Mouse (Mus musculus): ENCODE measurements around the gene Olfr27. TPM values are rescaled to one million over a fixed set of nuclear protein-coding genes. Genes with fewer than 3 reads are reported as not detected.

The Olfr27 gene
- not detected for total RNA-seq (2021)

DNA sequence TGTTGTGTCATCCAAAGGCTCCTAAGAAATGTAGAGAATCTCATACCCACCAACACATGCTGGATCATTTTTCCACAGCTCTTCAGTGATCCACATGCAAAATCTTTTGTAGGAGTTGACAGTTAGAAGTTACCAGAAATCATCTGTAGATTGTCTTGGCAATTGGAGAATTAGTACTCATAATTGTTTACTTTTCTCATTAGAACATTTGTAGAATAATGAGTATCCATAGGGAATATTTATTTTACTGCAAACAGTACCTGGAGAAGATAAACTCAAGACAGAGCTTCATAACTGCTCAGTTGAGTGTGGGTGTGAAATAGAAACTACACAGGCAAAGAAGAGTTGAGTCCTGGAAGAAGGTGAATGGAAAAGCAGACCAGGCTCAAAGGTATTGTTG is at the start of gene Olfr27:
Gene Olfr27 (plus strand): TSS at position 301 of the 400 bp plus-strand sequence.
- DNase-seq (ENCODE audit: low spot score), result no peak
- intact Hi-C loops (cut with DNase I), result loop anchor here (5.0 kb wide), 1 partner anchor 74 kb away; the partner anchor contains the start of gene Olfr944

DNA sequence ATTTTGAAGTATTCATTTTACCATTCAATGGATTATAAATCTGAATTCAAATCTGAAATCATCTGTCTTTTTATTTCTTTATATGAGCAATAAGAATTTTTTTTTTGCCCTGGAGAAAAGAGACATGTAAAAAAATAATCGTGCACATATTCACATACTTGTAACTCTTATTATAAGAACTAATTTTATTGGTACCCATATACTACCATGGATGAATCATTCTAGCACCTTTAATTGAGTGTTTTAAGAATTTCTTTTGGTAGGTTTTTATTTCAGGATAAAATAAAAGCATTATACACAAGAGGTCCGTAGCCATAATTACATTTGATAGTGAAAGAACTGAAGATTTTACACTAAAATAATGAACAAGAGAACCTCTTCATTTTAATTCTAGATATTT is 49.1 kb upstream of the Olfr27 start, which contains the start of gene Olfr938:
Gene Olfr938 (minus strand): TSS at position 101 of the 400 bp plus-strand sequence.
- intact Hi-C loops (cut with DNase I), result no loop called here
- DNase-seq (ENCODE audit: low spot score), result no peak

DNA sequence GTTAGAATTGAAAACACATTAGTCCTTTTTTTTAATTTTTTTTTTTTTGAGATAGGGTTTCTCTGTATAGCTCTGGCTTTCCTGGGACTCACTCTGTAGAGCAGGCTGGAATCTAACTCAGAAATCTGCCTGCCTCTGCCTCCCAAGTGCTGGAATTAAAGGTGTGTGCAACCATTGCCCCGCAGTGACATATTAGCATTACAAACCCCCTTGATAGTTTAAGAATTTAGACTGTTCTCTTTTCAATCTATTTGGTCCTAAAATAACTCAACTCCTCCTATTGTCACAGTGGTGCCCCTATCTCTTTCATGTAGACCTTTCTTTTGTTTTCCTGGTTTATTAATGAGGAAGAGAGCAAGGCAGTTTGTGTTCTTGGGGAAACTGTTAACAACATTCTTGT is 605 bp upstream of the Olfr27 start:
- no peak for DNase-seq (ENCODE audit: low spot score)
- intact Hi-C loops (cut with DNase I), result loop anchor here (5.0 kb wide), 1 partner anchor 75 kb away; the partner anchor contains the start of gene Olfr944

DNA sequence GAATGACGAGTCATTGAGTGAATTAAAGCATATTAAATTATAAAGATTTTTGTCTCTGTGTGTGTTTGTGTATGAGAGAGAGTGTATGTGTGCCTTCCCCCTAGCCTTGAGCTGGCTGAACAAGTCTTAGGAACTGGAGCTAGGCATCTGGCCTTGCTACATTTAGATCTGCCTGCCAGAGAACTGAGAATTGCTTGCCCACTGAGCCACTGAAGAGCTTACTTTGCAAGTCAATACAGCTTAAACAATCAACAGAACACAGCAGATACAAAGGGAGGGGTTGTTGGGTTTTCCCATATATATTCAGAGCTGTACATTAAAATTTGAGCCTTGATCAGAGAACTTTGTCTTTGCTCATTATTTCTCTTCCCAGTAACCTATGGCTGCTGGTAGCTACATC is 24.5 kb downstream of the Olfr27 start:
- intact Hi-C loops (cut with DNase I), result no loop called here
- DNase-seq (ENCODE audit: low spot score), result no peak

DNA sequence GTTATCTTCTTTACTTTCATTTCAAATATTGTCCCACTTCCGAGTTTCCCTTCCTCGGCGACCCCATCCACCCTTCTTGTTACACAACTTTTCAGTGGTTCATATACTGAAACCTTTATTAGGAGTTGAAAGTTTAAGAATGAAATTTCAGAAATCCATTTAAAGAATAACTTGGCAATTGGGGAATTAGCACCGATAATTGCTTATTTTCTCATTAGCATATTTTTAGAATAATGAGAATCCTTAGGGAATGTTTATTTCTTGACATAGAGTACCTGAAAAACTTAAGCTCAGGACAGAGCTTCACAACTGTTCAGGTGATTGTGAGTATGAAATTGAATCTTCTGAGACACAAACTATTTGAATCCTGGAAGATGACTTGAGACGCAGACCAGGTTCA is 38.1 kb downstream of the Olfr27 start, which contains the start of gene Olfr943:
Gene Olfr943 (plus strand): TSS at position 301 of the 400 bp plus-strand sequence.
- DNase-seq (ENCODE audit: low spot score), result no peak
- intact Hi-C loops (cut with DNase I), result no loop called here

Other genes with a start within 250 kb of the Olfr27 start
- gene Olfr930, start 198.3 kb upstream of the Olfr27 start, total RNA-seq (2021), result not detected
- not detected for gene Olfr933, start 155.8 kb upstream of the Olfr27 start, total RNA-seq (2021)
- not detected for gene Olfr934, start 139.8 kb upstream of the Olfr27 start, total RNA-seq (2021)
- not detected for gene Olfr935, start 128.4 kb upstream of the Olfr27 start, total RNA-seq (2021)
- not detected for gene Olfr146, start 104.8 kb upstream of the Olfr27 start, total RNA-seq (2021)
- gene Olfr937, start 63.2 kb upstream of the Olfr27 start, total RNA-seq (2021), result not detected
- gene Olfr938, start 49.2 kb upstream of the Olfr27 start, total RNA-seq (2021), result not detected
- not detected for gene Olfr943, start 38.2 kb downstream of the Olfr27 start, total RNA-seq (2021)
- gene Olfr944, start 73.8 kb downstream of the Olfr27 start, total RNA-seq (2021), result not detected
- not detected for gene Olfr1537, start 121.9 kb downstream of the Olfr27 start, total RNA-seq (2021)
- not detected for gene Olfr945, start 148.7 kb downstream of the Olfr27 start, total RNA-seq (2021)
- gene Olfr948, start 197.9 kb downstream of the Olfr27 start, total RNA-seq (2021), result not detected